Mouse (Mus musculus): Measurements from ENCODE around the gene Pts.

- TF ChIP-seq CTCF (IDR thresholded peaks at IDR 0.05; ENCODE audit: low read depth): no peak
- TF ChIP-seq EP300 (IDR thresholded peaks at IDR 0.05; ENCODE audit: low read depth): no peak
Measured at GRCm38 (mm10) chr9:50479476-50479875, 49.0 kb downstream of the Pts start.

All from liver, postnatal 0 days (tissue).